Mouse (Mus musculus) fat pad, adult 2 months (tissue): ENCODE measurements at regions not wholly inside any gene's neighbourhood (a gene's known extent, or its start where the extent isn't known, plus 50 kb on each side); places are given as distances from the start of the nearest gene placed in this dataset.
A peak's percentile ranks its signal among the peaks of the same experiment; 100 is the strongest.

Experiments
- DNase-seq: peaks from one replicate; pipeline ENCODE4 v3.0.0-alpha.2; 2011; ENCODE audit warnings: low read depth, low spot score; ENCODE audit errors: extremely low read depth

DNA sequence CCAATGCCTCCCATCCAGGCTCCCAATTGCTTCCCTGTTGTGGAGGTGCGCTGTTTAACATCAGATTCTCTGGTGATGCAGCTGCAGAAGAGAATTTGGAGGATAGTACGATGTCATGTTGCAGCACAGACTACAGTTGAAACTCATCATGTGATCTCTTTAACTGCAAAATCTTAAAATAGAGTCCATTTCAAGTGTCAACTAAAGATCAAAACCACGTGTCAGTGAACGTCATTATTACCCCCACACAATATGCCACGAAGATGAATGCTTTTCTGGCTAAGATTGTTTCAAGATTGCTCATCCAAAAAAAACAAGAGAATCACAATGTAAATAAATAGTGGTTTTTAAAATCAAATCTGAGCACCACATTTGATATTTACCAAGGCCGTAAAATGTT, 343.7 kb upstream of the Fam98a start:
- no peak for DNase-seq

DNA sequence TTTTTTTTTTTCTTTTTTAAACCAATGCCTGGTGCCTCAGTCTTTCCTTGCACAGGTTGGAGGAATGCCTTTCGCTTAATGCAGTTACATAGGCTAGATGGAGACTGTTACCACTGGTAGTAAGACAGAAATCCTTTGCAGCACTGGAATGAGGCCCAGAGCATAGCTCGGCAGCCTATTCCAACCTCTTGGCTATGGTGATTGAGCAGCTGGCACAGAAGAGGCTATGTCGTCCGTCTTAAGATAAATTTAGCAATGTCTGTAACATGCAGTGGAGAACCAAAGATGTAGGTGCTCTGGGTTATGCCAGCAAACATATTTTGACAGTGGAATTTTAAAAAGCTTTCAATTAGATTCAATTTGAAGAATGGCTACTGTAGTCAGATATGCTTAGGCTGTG, 343.2 kb upstream of the Fam98a start:
- no peak for DNase-seq

DNA sequence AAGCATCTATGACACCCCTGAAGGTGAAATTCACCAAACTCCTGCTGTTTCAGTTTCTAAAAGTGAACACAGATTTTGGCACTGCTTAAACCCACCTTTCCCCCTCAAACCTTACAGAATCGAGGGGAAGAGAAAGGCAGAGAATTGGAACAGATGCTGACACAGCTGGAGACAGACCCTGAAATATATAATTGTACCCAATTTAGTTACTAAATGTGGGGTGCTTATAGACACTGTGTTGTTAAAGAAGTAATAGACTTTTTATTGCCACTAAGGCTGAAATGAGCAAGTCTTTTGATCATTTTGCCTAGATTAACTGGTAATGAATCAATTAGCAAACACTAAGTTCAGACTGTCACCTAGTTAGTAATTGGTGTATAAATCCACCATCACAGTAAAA, 341.8 kb upstream of the Fam98a start:
- DNase-seq, result no peak

DNA sequence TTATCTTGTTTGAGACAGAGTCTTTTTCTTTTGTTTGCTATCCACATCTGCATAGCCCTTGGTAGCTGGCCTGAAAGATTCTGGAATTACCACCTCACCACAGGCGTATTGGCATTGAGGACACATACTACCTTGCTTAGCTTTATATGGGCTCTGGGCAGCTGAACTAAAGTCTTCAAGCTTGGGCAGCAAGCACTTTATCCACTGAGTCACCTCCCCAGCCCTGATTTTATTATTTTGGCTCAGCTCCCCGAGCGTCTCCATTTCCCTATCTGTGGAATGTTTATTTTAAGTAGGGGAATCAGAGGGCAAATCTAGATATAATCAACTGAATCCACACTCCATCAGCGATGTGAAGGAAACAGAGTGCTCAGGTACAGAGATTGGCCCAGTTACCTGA, 340.4 kb upstream of the Fam98a start:
- DNase-seq, result no peak

DNA sequence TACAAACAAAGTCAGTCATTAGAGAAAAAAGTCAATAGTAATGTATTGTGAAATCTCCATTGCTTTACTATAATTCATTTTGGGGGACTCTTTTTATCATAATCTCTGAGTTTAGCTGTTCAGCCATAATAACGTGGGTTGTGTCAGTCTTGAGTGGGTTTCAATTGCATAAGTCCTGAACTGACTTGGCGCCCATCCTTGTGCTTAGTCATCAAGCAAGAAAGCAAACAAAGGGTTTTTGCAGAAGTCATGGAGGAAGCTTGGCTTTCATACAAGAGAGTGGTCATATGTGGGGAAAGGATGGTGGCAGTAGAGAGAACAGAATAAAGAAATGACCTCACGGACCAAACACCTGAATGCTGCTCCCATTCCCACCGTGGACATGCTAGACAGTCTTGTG, 339.8 kb upstream of the Fam98a start:
- DNase-seq, result no peak

DNA sequence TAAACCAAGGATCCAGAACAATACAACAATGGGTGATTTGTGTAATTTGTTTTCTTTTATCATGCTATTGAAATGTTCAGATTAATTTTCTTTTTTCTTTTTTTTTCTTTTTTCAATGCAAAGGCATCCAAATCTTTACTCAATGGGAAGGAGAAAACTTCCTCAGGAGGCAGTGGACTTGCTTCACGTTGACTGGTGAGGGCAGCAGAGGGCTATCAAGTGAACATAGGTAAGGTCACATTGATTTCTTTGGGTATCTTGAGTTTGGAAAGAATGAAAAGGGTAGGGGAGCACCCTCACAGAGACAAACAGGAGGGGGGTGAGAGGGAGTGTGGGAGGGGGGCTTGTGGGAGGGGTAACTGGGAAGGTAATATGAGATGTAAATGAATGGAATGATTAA, 326.1 kb upstream of the Fam98a start:
- DNase-seq, result no peak

DNA sequence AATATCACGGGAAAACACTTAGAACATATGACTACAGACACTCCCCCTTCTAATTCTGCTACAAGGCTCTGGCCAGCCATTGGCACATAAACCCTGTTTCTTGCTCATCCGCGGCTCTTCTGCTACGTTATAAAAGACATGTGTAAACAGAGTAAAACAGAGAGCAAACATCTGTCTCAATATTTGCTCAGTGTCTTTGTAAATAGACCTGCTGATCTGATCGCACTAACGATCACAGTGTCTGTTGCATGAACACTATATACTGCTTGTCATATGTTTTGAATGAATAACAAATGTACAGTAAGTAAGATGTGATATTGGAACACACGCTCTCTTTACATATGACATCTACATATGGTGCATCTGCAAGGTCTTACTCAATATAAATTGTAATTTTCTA, 325.1 kb upstream of the Fam98a start:
- DNase-seq, result no peak

DNA sequence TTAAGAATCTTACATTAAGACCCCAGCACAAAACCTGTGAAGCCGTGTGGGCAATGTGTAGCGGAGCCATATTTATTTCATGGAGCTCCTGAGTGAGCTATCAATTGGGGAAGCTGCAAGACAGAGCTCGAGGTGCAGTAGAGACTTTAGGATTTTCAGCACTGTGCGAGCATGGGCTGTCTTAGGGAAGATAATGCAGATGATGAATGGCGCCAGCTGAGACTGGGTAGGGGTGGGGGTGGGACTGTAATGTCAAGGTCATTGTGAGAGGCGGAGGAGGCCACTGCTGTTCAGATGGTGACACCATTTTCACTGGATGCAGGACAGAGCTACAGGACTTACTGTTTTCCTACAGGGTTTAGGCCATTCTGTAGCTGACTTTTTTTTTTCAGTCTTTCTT, 322.8 kb upstream of the Fam98a start:
- DNase-seq, result no peak

DNA sequence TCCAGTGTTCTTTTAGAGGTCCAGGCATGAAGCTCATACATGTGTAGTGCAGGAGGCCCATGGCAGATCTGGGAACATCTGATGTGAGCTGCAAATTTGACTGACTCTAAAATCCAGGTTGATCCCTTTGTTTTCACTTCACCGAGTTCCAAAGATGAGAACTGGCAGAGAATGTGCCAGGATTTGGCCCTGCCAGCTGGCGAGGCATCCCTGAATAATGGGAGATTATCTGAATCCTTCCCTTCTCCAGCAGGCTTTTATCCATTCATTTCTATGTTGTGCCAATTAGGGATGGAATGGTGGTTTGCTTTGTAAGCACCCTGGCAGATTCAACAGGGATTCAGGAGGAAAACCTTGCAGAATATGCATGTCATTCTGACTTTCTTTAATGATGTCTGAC, 318.7 kb upstream of the Fam98a start:
- DNase-seq, result no peak

DNA sequence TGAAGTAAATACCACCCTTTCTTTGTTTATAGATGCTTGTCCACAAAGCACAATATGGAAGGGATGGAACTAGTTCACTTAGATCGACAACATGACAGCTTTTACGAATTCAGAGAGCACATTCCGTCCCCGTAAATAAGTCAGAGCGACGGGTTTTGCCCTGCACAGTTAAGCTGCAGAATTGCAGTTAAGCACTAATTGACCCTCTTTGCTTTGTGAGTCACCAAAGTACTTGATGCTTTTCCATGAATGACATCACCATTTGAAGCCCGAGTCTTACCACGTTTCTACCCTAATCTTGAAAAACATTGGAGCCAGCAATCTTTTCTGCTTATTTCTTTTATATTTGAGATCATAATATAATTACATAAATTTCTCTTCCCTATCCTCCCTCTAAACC, 305.3 kb upstream of the Fam98a start:
- no peak for DNase-seq

DNA sequence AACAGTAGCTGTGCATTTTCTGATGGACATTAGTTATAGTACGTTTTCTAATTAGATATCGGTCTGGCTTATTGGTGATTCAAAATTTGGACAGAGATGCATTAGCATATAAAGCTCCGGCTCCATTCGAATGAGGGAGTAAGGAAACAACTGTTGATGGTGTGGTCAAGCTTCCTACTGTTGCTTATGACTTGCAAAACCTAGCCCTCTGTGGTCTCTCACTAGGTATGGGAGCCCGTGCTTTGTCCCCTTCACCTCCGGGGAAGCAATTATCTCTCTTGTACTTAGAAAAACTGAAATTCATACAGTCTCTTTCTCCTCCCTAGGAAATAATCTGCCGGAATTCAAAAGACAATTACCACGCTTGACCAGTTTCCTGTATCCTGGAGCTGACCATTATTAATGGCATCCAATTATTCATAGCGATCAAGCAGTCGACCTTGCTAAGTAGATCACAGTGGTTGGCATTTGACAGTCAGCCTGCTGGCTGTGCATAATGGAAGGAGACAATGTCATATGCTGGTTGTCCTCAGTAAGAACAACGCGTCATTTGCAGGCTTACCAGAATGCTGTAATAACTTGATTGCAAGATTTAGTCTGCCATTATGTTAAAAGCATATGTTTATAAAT, 264.4 kb upstream of the Fam98a start:
- DNase-seq, result no peak

DNA sequence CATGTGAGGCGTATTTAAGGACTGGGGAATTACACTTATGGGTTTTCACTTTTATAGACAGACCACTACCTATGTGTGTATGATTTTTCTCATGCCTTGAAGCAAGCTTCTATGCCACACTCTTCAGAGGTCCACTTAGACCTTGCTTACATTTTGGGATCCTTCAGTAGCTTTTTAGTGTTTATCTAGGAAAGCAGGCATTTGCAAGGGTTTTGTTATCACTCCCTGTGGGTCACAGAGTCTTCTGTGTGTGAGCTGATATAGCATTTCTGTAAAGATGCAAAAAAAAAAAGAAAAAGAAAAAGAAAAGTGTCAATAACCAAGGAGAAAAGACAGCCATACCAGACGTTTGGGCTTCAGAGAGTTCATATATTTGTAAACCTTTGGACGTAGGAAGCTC, 260.4 kb upstream of the Fam98a start:
- no peak for DNase-seq

DNA sequence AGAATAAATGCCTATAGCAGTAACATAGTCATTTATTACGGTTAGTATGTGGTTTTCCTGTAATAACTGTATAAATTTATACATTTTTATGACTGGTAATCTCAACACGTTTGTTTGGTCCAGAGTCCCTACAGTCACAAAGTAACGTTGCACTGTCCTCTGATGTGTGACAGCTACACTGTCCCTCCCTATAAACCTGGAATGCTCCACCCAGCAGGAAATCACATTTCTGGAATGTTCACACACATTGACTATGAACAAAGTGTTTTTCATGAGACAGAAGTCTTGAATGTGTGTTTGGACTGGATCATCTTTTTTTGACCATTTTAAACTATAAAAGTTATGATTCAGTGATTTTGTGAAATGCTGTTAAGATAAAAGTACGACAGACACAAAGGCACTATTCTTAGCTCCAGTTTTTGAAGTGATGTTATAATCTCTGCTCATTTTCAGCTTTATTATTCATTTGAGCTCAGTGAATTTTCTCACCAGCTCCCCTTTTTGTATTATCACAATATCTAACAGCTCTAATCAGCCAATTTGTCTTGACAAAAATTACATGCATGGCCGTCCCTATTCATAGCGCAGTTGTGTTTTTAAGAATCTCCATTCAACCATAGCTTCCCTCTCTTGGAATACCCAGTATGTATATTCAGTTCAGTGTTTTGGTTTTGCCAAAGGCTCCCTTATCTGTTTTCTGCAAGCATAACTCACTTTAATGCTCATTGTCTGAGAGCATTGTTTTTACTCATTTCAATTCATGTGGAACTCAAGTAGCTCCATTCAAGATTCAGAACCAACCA, 257.0 kb upstream of the Fam98a start:
- DNase-seq, result no peak

DNA sequence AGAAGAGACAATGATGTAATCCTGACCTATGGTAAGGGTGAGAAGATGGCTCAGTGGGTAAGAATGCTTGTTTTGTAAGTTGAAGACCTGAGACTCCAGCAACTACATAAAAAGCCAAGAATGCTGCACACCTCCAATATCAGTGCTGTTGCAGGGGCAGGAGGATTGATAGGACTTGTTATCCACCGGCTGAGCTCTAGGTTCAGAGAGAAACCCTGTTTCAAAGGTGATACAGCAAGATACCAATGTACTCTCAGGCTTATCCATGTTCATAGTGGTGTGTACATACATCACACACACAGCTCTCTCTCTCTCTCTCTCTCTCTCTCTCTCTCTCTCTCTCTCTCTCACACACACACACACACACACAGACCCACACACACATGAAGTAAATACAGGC, 256.3 kb upstream of the Fam98a start:
- DNase-seq, result no peak

DNA sequence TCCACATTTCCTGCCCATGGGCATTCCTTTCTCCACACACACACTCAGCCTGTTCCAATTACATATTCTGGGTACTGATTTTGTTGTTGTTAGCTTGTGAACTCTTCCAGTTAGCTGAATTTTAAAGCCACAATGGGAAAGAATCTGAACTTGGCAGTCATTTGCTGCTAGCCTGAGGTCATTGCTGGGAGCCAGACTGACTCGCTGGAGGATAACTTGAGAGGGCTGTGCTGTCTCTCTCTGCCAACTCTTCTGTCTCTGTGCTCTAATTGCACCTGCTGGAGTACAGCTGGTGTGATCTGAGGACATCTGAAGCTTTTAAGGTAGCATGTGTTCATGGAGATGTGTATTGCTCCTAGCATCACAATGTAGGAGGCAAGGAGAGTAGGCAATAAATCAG, 252.6 kb upstream of the Fam98a start:
- no peak for DNase-seq

DNA sequence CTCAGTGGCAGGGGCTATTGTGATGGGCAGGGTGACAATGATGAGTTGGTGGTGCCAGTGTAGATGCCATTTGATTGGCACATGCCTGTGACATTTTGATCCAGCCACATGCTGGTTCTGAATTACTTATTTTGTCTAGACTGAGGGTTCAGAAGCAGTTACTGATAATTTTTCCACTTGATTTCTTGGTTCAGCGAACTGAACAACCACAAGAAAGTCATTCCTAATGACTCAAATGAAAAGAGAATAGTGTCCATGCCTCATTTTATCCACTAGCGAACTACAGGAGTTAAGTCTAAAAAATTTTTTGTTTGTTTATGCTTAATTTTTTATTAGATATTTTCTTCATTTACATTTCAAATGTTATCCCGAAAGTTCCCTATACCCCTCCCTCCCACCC, 244.6 kb upstream of the Fam98a start:
- DNase-seq, result peak; percentile 34

DNA sequence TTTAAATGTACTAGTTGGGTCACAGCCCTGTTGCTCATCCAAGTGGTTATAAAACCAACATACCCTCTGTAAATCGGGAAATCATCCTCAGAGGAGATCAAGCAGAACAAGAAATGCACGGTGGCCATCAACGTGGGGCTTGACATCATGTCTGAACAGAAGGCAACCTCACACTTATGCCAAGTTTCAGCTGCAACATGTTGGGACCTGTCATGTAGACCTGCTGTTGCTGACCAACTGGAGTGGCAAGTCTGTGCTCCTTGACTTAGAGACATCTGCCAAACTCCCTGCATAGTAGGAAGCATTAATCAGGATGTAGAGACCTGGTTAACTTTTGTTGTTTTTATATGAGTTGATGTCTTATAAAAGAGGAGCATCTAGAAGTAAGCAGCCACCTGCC, 244.0 kb upstream of the Fam98a start:
- peak; percentile 66 for DNase-seq

DNA sequence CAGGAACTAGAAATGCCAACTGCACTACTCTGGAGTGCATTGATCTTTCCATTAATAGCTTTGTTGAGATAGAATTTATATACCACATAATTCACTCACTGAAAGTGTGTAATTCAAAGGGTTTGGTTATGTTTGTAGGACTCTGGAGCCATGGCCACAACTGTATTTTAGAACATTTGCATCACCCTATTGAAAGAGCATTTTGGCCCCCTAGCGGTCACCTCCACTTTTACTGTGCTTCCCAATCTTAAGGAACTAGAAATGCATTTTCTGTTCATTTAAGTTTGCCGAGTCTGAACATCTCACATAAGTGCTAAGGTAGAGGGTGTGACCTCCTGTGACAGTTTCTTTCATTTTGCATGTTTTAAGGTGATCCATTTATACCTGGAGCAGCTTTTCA, 228.0 kb upstream of the Fam98a start:
- DNase-seq, result no peak

DNA sequence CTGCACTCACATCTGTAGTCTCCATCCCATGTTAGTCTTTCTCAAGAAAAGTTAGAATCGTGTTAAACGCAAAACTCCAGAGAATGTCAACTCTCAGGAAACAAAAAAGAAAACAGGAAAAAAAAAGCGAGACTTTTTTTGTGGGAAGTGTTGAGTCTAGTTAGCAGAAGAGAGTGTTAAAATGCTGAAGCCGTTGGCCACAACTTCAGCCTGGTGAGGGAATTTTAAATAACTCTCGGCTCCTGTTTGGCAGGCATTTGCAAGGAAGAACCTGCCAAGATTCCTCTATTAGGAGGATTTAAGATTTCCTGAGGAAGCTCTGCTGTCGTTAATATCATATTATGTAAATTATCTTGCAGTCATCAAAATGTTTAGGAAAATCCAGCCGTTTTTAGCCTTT, 224.9 kb upstream of the Fam98a start:
- no peak for DNase-seq

DNA sequence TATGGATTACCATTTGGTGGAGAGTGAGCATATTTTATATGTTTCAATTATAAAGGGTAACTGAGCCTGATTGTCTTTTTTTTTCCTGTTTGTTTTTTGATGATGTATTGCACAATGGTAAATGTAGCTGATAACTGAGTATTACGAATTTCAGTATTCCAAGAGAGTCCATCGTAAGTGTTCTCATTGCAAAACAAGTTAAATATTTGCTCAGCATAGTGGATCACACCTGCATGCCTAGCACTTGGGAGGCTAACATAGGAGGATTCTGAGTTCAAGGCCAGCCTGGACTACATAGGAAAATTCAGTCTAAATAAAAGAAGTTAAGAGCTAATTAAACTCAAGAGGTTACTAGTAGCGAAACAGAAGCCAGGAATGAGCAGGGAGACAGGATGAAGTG, 223.8 kb upstream of the Fam98a start:
- no peak for DNase-seq

DNA sequence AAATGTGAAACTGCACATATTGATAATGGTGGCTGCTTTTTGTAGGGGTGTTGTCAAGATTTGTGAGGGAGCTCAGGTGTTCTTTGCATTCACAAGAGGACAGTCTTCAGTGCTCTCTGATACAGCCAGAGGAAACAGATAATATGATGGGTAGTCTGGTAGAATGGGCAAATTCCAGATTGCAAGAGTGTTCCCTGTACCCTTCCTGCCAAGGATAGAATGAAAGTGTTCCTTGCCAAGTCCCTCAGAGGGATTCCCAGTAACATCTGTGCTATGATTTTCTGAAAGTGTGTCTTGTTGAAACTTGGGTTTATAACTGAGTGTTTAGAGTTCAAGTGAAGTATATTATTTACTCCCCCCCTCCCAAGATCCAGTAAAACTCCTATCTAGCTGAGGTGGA, 221.1 kb upstream of the Fam98a start:
- no peak for DNase-seq

DNA sequence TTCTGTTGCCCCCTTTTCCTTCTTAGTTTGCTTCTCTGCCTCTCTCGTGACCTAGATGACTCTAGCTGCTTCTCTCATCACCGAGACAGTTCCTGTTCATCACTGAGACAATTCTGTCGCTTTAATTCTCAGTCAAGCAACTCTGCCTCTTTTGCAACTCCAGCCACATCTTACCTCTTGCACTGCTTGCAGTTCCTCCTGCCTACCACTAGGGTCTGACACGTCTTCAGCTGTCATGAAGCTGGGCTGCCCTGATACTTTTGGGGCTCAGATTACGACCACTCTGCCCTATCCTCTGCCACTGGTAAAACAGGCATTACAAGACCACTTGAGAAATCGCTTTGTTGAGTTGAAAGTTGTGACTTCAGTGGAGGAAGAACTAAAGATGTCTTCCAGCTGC, 216.9 kb upstream of the Fam98a start:
- no peak for DNase-seq

DNA sequence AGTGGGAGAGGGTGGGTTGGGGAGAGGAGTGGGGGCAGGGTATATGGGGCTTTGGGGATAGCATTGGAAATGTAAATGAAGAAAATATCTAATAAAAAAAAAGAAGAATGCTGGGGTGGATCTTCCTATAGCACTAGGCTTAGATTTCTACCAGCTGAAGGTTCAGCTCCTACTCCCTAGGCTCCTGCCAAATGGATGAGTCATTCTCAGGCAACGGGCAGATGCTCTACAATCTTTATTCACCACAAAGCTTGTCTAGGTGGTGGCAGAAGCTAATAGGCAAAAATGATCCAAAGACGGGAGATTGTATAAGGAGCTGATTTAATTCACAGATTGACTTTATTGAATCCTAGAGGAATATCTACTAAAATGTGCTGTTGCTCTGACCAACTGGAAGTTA, 211.6 kb upstream of the Fam98a start:
- DNase-seq, result no peak
